Mouse (Mus musculus) hindbrain, embryonic 16.5 days (tissue): ENCODE measurements around the gene Pex13. TPM values are rescaled to one million over a fixed set of nuclear protein-coding genes. Genes with fewer than 3 reads are reported as not detected.

ENCODE experiments used
- ATAC-seq: fragments of 200-750 bp; cut with Nextera tagmentation; 2 replicates; pipeline ENCODE4 v1.8.0; 2017; ENCODE audit warnings: moderate TSS enrichment, moderate library complexity
- H3K27ac ChIP-seq: fragments of 300-500 bp; sonication (generic); 2 replicates; pipeline ENCODE4 v1.5.1; 2014; ENCODE audit warnings: low read depth, mild to moderate bottlenecking, control low read depth, low read length, moderate library complexity
- H3K27me3 ChIP-seq: fragments of 300-500 bp; sonication (generic); replicated peaks from 2 replicates; pipeline ENCODE4 v1.6.1; 2014; ENCODE audit warnings: low read length; ENCODE audit not compliant: control insufficient read depth, insufficient read depth
- H3K36me3 ChIP-seq: fragments of 300-500 bp; sonication (generic); 2 replicates; pipeline ENCODE4 v1.6.1; 2014; ENCODE audit warnings: mild to moderate bottlenecking, low read length, moderate library complexity, mixed read lengths; ENCODE audit not compliant: control insufficient read depth, insufficient read depth
- H3K4me1 ChIP-seq: fragments of 300-500 bp; sonication (generic); 2 replicates; pipeline ENCODE4 v1.6.1; 2014; ENCODE audit warnings: low read depth, low read length; ENCODE audit not compliant: control insufficient read depth, insufficient read depth
- H3K4me2 ChIP-seq: fragments of 300-500 bp; sonication (generic); 2 replicates; pipeline ENCODE4 v1.6.1; 2014; ENCODE audit warnings: mild to moderate bottlenecking, low read length, control low read depth, moderate library complexity
- H3K4me3 ChIP-seq: fragments of 300-500 bp; sonication (generic); 2 replicates; pipeline ENCODE4 v1.5.1; 2014; ENCODE audit warnings: mild to moderate bottlenecking, low read length, control low read depth, moderate library complexity
- H3K9ac ChIP-seq: fragments of 300-500 bp; sonication (generic); 2 replicates; pipeline ENCODE4 v1.6.1; 2014; ENCODE audit warnings: low read depth, mild to moderate bottlenecking, control low read depth, low read length, moderate library complexity
- H3K9me3 ChIP-seq: fragments of 300-500 bp; sonication (generic); 2 replicates; pipeline ENCODE4 v1.6.1; 2014; ENCODE audit warnings: mild to moderate bottlenecking, low read length, moderate library complexity; ENCODE audit not compliant: control insufficient read depth
- WGBS: fragments of 180-500 bp; shearing (Covaris S2); extraction: QIAGEN DNeasy Blood & Tissue Kit; methylation state at CpG from one replicate; pipeline ENCODE4 v1.1.7; 2014; 5-methylcytosine and 5-hydroxymethylcytosine counted together
- polyA plus RNA-seq: library from polyadenylated mRNA; unstranded; fragments of >200 nt; fragmentation: Nextera tagmentation; extraction: Ambion mirVana; gene quantifications from 2 replicates; pipeline ENCODE4 v1.2.1, GENCODE M21; 2015

Pex13 gene
- polyA plus RNA-seq, 1 experiment from 2014 or later = 32.5 TPM

GRCm38 (mm10) chr11:23686671-23687070 is 20.9 kb upstream of the Pex13 start:
- H3K9ac ChIP-seq = no peak overlapping the region
- no peaks in the 10 kb centered on the region for H3K4me1 ChIP-seq
- no peaks in the 10 kb centered on the region for H3K27me3 ChIP-seq
- H3K4me2 ChIP-seq = no peak overlapping the region
- H3K9me3 ChIP-seq = no peaks in the 10 kb centered on the region
- H3K4me3 ChIP-seq = no peak overlapping the region
- H3K27ac ChIP-seq = no peak overlapping the region
- H3K36me3 ChIP-seq = peaks cover 1% of the 10 kb centered on the region
- no peak for ATAC-seq
- 88% methylated on average over 5 of the region's 5 CpGs for WGBS

- 82% methylated on average over 5 of the region's 5 CpGs for WGBS
- no peak overlapping the region for H3K27ac ChIP-seq
- H3K9me3 ChIP-seq = no peaks in the 10 kb centered on the region
- H3K27me3 ChIP-seq = no peaks in the 10 kb centered on the region
- H3K4me3 ChIP-seq = no peak overlapping the region
- H3K4me2 ChIP-seq = no peak overlapping the region
- no peak overlapping the region for H3K9ac ChIP-seq
- no peaks in the 10 kb centered on the region for H3K4me1 ChIP-seq
- no peak for ATAC-seq
- H3K36me3 ChIP-seq = peaks cover 7% of the 10 kb centered on the region
These were observed 16.8 kb upstream of the Pex13 start for GRCm38 (mm10) chr11:23682561-23682960.

DNA sequence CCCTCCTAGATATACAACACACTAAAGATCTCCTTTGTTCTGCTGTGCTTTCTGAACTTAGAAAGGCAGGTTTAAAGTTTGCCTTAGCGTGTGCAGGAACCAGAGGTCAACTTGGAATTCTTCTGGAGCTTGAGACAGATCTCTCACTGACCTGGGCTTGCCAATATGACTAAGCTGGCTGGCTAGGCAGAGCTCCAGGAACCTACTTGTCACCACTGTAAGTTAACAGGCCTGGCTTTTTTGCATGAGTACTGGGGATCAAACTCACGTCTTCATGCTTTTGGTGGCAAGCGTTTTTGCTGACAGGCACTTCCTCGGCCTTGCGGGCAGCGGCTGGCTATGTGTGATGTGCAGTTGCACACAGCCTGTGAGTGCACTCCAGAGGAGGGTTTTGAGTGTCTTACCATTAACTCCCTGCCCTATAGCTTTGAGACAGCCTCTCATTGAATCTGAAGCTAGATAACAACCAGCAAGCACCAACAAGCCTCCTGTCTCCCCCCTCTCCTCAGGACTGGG is 14.7 kb upstream of the Pex13 start:
- Histone ChIP-seq H3K4me2 (no peak overlapping the region), H3K27me3 (no peaks in the 10 kb centered on the region), H3K27ac (no peak overlapping the region), H3K9ac (no peak overlapping the region), H3K9me3 (no peaks in the 10 kb centered on the region), H3K4me1 (no peaks in the 10 kb centered on the region), H3K4me3 (no peak overlapping the region), H3K36me3 (peaks cover 15% of the 10 kb centered on the region)
- ATAC-seq = no peak
- 87% methylated on average over 6 of the region's 6 CpGs for WGBS

DNA sequence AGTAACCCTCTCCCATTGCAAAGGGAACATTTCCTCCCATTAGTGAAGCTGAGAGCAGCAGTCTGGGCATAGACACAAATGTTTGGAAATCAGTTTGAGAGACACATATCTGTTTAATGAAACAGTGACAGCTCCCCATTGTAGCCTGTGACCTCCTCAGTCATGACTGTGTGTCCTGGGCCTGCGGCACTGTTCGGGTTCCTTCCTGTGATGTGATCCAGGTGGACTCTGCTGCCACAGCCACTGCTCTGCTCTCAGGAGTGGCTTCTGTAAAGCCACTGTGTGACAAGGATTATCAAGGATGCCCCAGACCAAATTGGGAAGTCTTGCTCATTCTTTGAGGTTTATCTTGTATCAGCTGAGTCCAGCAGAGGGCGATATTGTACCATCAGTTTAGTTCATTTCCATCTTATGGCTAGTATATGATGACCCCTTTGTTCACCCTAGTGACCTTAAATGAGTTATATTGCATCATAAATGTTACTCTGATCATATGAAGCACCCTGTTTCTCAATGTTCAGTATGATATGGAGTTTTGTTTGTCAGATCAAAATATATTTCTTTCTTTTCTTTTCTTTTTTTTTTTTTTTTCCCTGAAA is 13.4 kb upstream of the Pex13 start:
- no peak overlapping the region for H3K27ac ChIP-seq
- peaks cover 17% of the 10 kb centered on the region for H3K36me3 ChIP-seq
- no peaks in the 10 kb centered on the region for H3K9me3 ChIP-seq
- no peaks in the 10 kb centered on the region for H3K4me1 ChIP-seq
- H3K27me3 ChIP-seq = no peaks in the 10 kb centered on the region
- no peak overlapping the region for H3K9ac ChIP-seq
- H3K4me2 ChIP-seq = no peak overlapping the region
- 52% methylated on average over 3 of the region's 3 CpGs for WGBS
- H3K4me3 ChIP-seq = no peak overlapping the region
- peak; percentile 64; the same call in 1 of the 2 replicates for ATAC-seq

DNA sequence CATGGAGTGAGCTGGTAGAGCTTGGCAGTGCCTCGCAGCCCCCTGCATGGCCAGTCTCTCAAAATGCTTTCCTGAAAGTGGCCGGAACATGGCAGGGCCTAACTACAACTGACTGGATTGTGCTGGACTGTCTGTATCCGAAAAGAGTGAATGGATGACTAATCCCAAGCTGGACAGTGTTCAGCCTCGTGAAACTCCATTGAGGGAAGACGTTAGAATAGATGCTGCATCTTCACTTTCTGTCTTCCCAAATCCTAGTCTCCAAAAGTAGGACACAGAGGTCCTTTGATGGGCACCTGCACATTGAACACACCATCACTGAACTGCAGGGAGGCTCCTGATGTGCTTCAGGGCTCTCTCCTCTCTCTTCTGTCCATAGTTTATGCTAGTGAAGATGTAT is 10.3 kb upstream of the Pex13 start:
- H3K4me2 ChIP-seq = no peak overlapping the region
- H3K36me3 ChIP-seq = peaks cover 19% of the 10 kb centered on the region
- WGBS = 87% methylated on average over 5 of the region's 5 CpGs
- H3K9ac ChIP-seq = no peak overlapping the region
- no peak overlapping the region for H3K4me3 ChIP-seq
- ATAC-seq = no peak
- H3K27ac ChIP-seq = no peak overlapping the region
- no peaks in the 10 kb centered on the region for H3K9me3 ChIP-seq
- no peaks in the 10 kb centered on the region for H3K27me3 ChIP-seq
- no peaks in the 10 kb centered on the region for H3K4me1 ChIP-seq

- no peak for ATAC-seq
- no peaks in the 10 kb centered on the region for H3K4me1 ChIP-seq
- H3K4me2 ChIP-seq = no peak overlapping the region
- H3K27me3 ChIP-seq = no peaks in the 10 kb centered on the region
- WGBS = 88% methylated on average over 4 of the region's 4 CpGs
- H3K9ac ChIP-seq = no peak overlapping the region
- H3K4me3 ChIP-seq = no peak overlapping the region
- peaks cover 17% of the 10 kb centered on the region for H3K36me3 ChIP-seq
- H3K9me3 ChIP-seq = no peaks in the 10 kb centered on the region
- H3K27ac ChIP-seq = no peak overlapping the region
These were observed 6.5 kb upstream of the Pex13 start for GRCm38 (mm10) chr11:23672256-23672749.

DNA sequence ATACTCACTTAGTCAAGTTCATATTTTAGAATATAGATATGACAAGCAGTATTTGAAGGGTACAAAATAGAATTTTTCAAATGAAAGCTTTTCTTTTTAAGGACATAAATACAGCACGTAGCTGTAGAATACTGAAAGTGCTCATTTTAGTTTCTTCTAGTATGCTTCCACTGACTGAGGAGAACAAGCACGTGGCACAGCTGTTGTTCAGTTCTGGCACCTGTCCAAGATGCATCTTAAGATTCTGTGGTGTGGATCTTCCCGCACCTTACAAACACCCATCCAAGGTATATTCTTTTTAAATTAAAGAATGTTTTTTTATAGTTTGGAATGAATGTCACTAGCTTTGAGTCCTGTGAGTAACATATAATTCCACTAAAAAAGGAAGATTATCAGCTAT is 1.4 kb upstream of the Pex13 start:
- Histone ChIP-seq H3K36me3 (no peaks in the 10 kb centered on the region; the same call in 1 of the 2 replicates), H3K27me3 (no peaks in the 10 kb centered on the region), H3K4me3 (peak overlapping the region; percentile 97), H3K27ac (no peak overlapping the region), H3K4me1 (peaks cover 7% of the 10 kb centered on the region), H3K4me2 (peak overlapping the region; percentile 60), H3K9ac (no peak overlapping the region), H3K9me3 (no peaks in the 10 kb centered on the region)
- 26% methylated on average over 3 of the region's 3 CpGs for WGBS
- ATAC-seq = no peak

- Histone ChIP-seq H3K4me1 (peaks cover 7% of the 10 kb centered on the region), H3K9me3 (no peaks in the 10 kb centered on the region), H3K9ac (peak overlapping the region; percentile 97), H3K27ac (peak overlapping the region; percentile 97), H3K27me3 (no peaks in the 10 kb centered on the region), H3K36me3 (no peaks in the 10 kb centered on the region; the same call in 1 of the 2 replicates), H3K4me2 (peak overlapping the region; percentile 60), H3K4me3 (peak overlapping the region; percentile 97)
- 12% methylated on average over 5 of the region's 5 CpGs for WGBS
- ATAC-seq = no peak
These were observed 767 bp upstream of the Pex13 start for GRCm38 (mm10) chr11:23666526-23666925.

DNA sequence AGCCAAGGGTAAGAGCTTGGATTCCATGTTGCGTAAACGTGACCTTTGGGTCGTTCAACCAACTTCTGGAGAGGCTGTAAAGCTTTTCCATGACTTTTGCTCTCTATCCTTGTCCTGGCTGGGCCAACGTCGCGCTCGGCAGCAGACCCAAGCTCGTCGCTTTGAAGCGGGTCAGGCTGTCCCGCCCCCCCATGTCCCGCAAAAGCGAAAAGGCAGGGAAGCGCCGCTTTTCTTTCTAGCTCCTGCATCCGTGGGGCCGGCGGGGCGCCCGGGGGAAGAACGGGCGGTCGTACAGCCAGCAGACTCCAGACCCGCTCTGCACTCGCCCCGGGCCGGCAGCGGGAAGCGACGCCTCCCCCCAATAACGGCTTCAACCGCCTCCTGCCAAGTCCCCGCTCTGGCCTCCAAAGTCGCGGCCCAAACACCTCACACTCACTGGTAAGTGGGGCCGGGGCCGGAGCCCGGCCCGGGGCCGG is 410 bp downstream of the Pex13 start, which contains the start of gene Pus10:
TSS of gene Pus10 (plus strand) at position 364 of the 476 bp plus-strand sequence.
- Histone ChIP-seq H3K27me3 (no peaks in the 10 kb centered on the region), H3K4me2 (peak within 1 kb of the TSS; percentile 77), H3K36me3 (no peaks in the 10 kb centered on the region), H3K9me3 (no peaks in the 10 kb centered on the region), H3K9ac (peak within 1 kb of the TSS; percentile 97), H3K27ac (peak within 1 kb of the TSS; percentile 97), H3K4me3 (peak within 1 kb of the TSS; percentile 97), H3K4me1 (peaks cover 7% of the 10 kb centered on the region)
- under 1% methylated on average over 31 of the region's 40 CpGs for WGBS
- peak; percentile 69; the same call in 1 of the 2 replicates for ATAC-seq
